Mouse (Mus musculus) kidney, postnatal 0 days (tissue): ENCODE results near the gene Apol6. TPM values are rescaled to one million over a fixed set of nuclear protein-coding genes. Genes with fewer than 3 reads are reported as not detected.

ENCODE experiments used
- ATAC-seq: fragments of 200-750 bp; cut with Nextera tagmentation; replicated peaks from 2 replicates; pipeline ENCODE4 v1.8.0; 2017; ENCODE audit warnings: low read depth, moderate number of reproducible peaks, moderate TSS enrichment, moderate library complexity; ENCODE audit not compliant: low FRiP score
- DNase-seq: peaks from one replicate; pipeline ENCODE4 v3.0.0-alpha.2; 2016; ENCODE audit warnings: low spot score
- H3K27ac ChIP-seq: fragments of 300-500 bp; sonication (generic); 2 replicates; pipeline ENCODE4 v1.5.1; 2014; ENCODE audit warnings: mild to moderate bottlenecking
- H3K27me3 ChIP-seq: fragments of 300-500 bp; sonication (generic); 2 replicates; pipeline ENCODE4 v1.6.1; 2014; ENCODE audit warnings: low read length, mixed read lengths; ENCODE audit not compliant: insufficient read depth
- H3K36me3 ChIP-seq: fragments of 300-500 bp; sonication (generic); 2 replicates; pipeline ENCODE4 v1.6.1; 2014; ENCODE audit warnings: low read length, mixed read lengths; ENCODE audit not compliant: insufficient read depth
- H3K4me1 ChIP-seq: fragments of 300-500 bp; sonication (generic); replicated peaks from 2 replicates; pipeline ENCODE4 v1.6.1; 2014; ENCODE audit warnings: antibody characterized with exemption, low read length, mixed read lengths; ENCODE audit not compliant: insufficient read depth
- H3K4me2 ChIP-seq: fragments of 300-500 bp; sonication (generic); 2 replicates; pipeline ENCODE4 v1.6.1; 2014; ENCODE audit warnings: mild to moderate bottlenecking, low read length, moderate library complexity, mixed read lengths
- H3K4me3 ChIP-seq: fragments of 300-500 bp; sonication (generic); replicated peaks from 2 replicates; pipeline ENCODE4 v1.5.1; 2014; ENCODE audit warnings: low read depth, low read length
- H3K9ac ChIP-seq: fragments of 300-500 bp; sonication (generic); 2 replicates; pipeline ENCODE4 v1.6.1; 2014; ENCODE audit warnings: low read depth, low read length
- H3K9me3 ChIP-seq: fragments of 300-500 bp; sonication (generic); replicated peaks from 2 replicates; pipeline ENCODE4 v1.6.1; 2016; ENCODE audit warnings: low read length, inconsistent platforms, mixed read lengths
- CTCF ChIP-seq: IDR thresholded peaks from 2 replicates; pipeline ENCODE4 v1.5.1; 2016; ENCODE audit warnings: antibody characterized with exemption, low read depth, mild to moderate bottlenecking, moderate library complexity
- WGBS: fragments of 180-500 bp; shearing (Covaris S2); extraction: QIAGEN DNeasy Blood & Tissue Kit; methylation state at CpG from one replicate; pipeline ENCODE4 v1.1.7; 2014; 5-methylcytosine and 5-hydroxymethylcytosine counted together
- polyA plus RNA-seq: library from polyadenylated mRNA; unstranded; fragments of >200 nt; fragmentation: Nextera tagmentation; extraction: Ambion mirVana; gene quantifications from 2 replicates; pipeline ENCODE4 v1.2.1, GENCODE M21; 2015

Gene Apol6
- polyA plus RNA-seq, 1 experiment from 2014 or later: 0.08 TPM

GRCm38 (mm10) chr15:77072556-77073163, 28.1 kb downstream of the Apol6 start:
- Histone ChIP-seq H3K4me2 (no peak overlapping the region), H3K4me3 (no peak overlapping the region), H3K36me3 (peaks cover 10% of the 10 kb centered on the region; the same call in 1 of the 2 replicates), H3K27me3 (no peaks in the 10 kb centered on the region), H3K4me1 (0 out of 2 replicates have a peak, but pooled peaks cover 7% of the 10 kb centered on the region), H3K27ac (no peak overlapping the region), H3K9me3 (no peaks in the 10 kb centered on the region), H3K9ac (no peak overlapping the region)
- TF ChIP-seq CTCF: no peak
- ATAC-seq (no peak), DNase-seq (no peak)
- WGBS: 77% methylated on average over 4 of the region's 4 CpGs

- no peak overlapping the region for H3K27ac ChIP-seq
- no peak overlapping the region for H3K9ac ChIP-seq
- TF ChIP-seq CTCF: no peak
- H3K9me3 ChIP-seq: no peaks in the 10 kb centered on the region
- H3K27me3 ChIP-seq: no peaks in the 10 kb centered on the region
- no peak for DNase-seq
- H3K4me2 ChIP-seq: no peak overlapping the region
- no peak for ATAC-seq
- H3K36me3 ChIP-seq: peaks cover 24% of the 10 kb centered on the region; the same call in 1 of the 2 replicates
- H3K4me3 ChIP-seq: no peak overlapping the region
- WGBS: 85% methylated on average over 3 of the region's 3 CpGs
- H3K4me1 ChIP-seq: peaks cover 4% of the 10 kb centered on the region; the same call in 1 of the 2 replicates
These were observed 32.0 kb downstream of the Apol6 start for GRCm38 (mm10) chr15:77076523-77076922.

GRCm38 (mm10) chr15:77077906-77078305, 33.4 kb downstream of the Apol6 start:
- H3K4me3 ChIP-seq: no peak overlapping the region
- no peak overlapping the region for H3K4me2 ChIP-seq
- TF ChIP-seq CTCF: no peak
- no peaks in the 10 kb centered on the region for H3K9me3 ChIP-seq
- peaks cover 28% of the 10 kb centered on the region; the same call in 1 of the 2 replicates for H3K36me3 ChIP-seq
- no peaks in the 10 kb centered on the region; the same call in 1 of the 2 replicates for H3K4me1 ChIP-seq
- DNase-seq (no peak), ATAC-seq (no peak)
- no peaks in the 10 kb centered on the region for H3K27me3 ChIP-seq
- 87% methylated on average over 9 of the region's 9 CpGs for WGBS
- H3K9ac ChIP-seq: no peak overlapping the region
- H3K27ac ChIP-seq: no peak overlapping the region

GRCm38 (mm10) chr15:77078786-77079185, 34.3 kb downstream of the Apol6 start:
- WGBS: 78% methylated on average over 3 of the region's 3 CpGs
- H3K9ac ChIP-seq: no peak overlapping the region
- TF ChIP-seq CTCF: no peak
- peaks cover 28% of the 10 kb centered on the region; the same call in 1 of the 2 replicates for H3K36me3 ChIP-seq
- no peaks in the 10 kb centered on the region for H3K9me3 ChIP-seq
- H3K4me2 ChIP-seq: no peak overlapping the region
- H3K4me1 ChIP-seq: no peaks in the 10 kb centered on the region; the same call in 1 of the 2 replicates
- no peak overlapping the region for H3K27ac ChIP-seq
- ATAC-seq (no peak), DNase-seq (no peak)
- no peaks in the 10 kb centered on the region for H3K27me3 ChIP-seq
- H3K4me3 ChIP-seq: no peak overlapping the region

GRCm38 (mm10) chr15:77079256-77079822, 34.8 kb downstream of the Apol6 start:
- H3K9ac ChIP-seq: no peak overlapping the region
- no peaks in the 10 kb centered on the region; the same call in 1 of the 2 replicates for H3K4me1 ChIP-seq
- WGBS: 79% methylated on average over 14 of the region's 14 CpGs
- no peak for TF ChIP-seq CTCF
- H3K4me2 ChIP-seq: no peak overlapping the region
- no peak overlapping the region for H3K27ac ChIP-seq
- ATAC-seq: no peak
- no peaks in the 10 kb centered on the region for H3K27me3 ChIP-seq
- H3K4me3 ChIP-seq: no peak overlapping the region
- peaks cover 28% of the 10 kb centered on the region; the same call in 1 of the 2 replicates for H3K36me3 ChIP-seq
- DNase-seq: no peak
- H3K9me3 ChIP-seq: no peaks in the 10 kb centered on the region

- TF ChIP-seq CTCF: no peak
- 80% methylated on average over 11 of the region's 11 CpGs for WGBS
- Histone ChIP-seq H3K36me3 (peaks cover 31% of the 10 kb centered on the region; the same call in 1 of the 2 replicates), H3K27me3 (no peaks in the 10 kb centered on the region), H3K9ac (no peak overlapping the region), H3K9me3 (no peaks in the 10 kb centered on the region), H3K4me1 (no peaks in the 10 kb centered on the region; the same call in 1 of the 2 replicates), H3K4me2 (no peak overlapping the region), H3K27ac (no peak overlapping the region), H3K4me3 (no peak overlapping the region)
- no peak for DNase-seq
- ATAC-seq: no peak
These were observed 35.4 kb downstream of the Apol6 start for GRCm38 (mm10) chr15:77079890-77080361.
